ENCODE assay signal across 20 mouse cellular contexts in genomic region chr12:28622641-28623040, GRCm38 (mm10). TPM values are rescaled to one million over a fixed set of nuclear protein-coding genes. Genes with fewer than 3 reads are reported as not detected.
A peak's percentile ranks its signal among the peaks of the same experiment; 100 is the strongest.
DNase-seq lines count a peak whose midpoint lies in the region; ATAC-seq and TF ChIP-seq lines count a peak whose summit lies in the region.
"Had no signal": no experiment of that assay in that cellular context is flagged by ENCODE, and none has a peak within 500 bp of the region (broad histone marks: within the 10 kb centered on the region; RNA-seq: fewer than 3 reads in every experiment).

No protein-coding gene starts in this region.

- no peaks in the 10 kb centered on the region for H3K9me3 ChIP-seq in intestine, embryonic 14.5 days (ENCODE audit: control insufficient read depth, low read length)
- no peaks in the 10 kb centered on the region for H3K9me3 ChIP-seq in intestine, postnatal 0 days (ENCODE audit: control insufficient read depth)
- no peaks in the 10 kb centered on the region for H3K9me3 ChIP-seq in lung, embryonic 14.5 days (ENCODE audit: low read depth, low read length)
- no peaks in the 10 kb centered on the region for H3K9me3 ChIP-seq in liver, embryonic 14.5 days (ENCODE audit: control insufficient read depth, low read length)
- H3K9me3 ChIP-seq: hindbrain, embryonic 12.5 days; liver, embryonic 15.5 days; midbrain, embryonic 15.5 days had no signal

- H3K4me1 ChIP-seq in intestine, embryonic 14.5 days (replicated peaks; ENCODE audit: control insufficient read depth, insufficient read depth, low read length) = peaks cover 22% of the 10 kb centered on the region
- no peaks in the 10 kb centered on the region for H3K4me1 ChIP-seq in intestine, postnatal 0 days (replicated peaks; ENCODE audit: control insufficient read depth, insufficient read depth, low read length)
- H3K4me1 ChIP-seq in lung, embryonic 14.5 days (ENCODE audit: insufficient read depth) = peaks cover 7% of the 10 kb centered on the region; the same call in 1 of the 2 replicates
- H3K4me1 ChIP-seq in lung, adult 2 months (ENCODE audit: control insufficient read depth, insufficient read depth, low read length) = no peaks in the 10 kb centered on the region
- H3K4me1 ChIP-seq in liver, embryonic 14.5 days (replicated peaks; ENCODE audit: control insufficient read depth in 2 of 2, insufficient read depth in 2 of 2, low read length in 1 of 2) = peaks cover 4 to 15% of the 10 kb centered on the region in 2 experiments; a peak in 3 of 4 replicates
- H3K4me1 ChIP-seq: midbrain, embryonic 15.5 days had no signal

- DNase-seq in heart, adult 11 months = peak; percentile 90
- no peak for DNase-seq in heart, postnatal 25 days (ENCODE audit: low spot score)
- DNase-seq in intestine, embryonic 14.5 days (ENCODE audit: low spot score) = no peak
- DNase-seq in lung, embryonic 14.5 days = no peak
- DNase-seq in lung, adult 2 months = no peak
- DNase-seq in liver, embryonic 14.5 days (ENCODE audit: low read depth in 3 of 3, low spot score in 3 of 3) = no peak
- DNase-seq in thymus, postnatal 14 days = no peak
- DNase-seq: adrenal gland, adult 2 months; embryo, embryonic 11 days; gastrocnemius, postnatal 25 days; retina, postnatal 1 day; right cerebral cortex, postnatal 4 days; thymus, postnatal 36 days had no signal

- H3K4me3 ChIP-seq in intestine, embryonic 14.5 days (ENCODE audit: low read depth, low read length) = no peak overlapping the region
- H3K4me3 ChIP-seq in intestine, postnatal 0 days (ENCODE audit: low read depth, low read length) = no peak overlapping the region
- H3K4me3 ChIP-seq in lung, embryonic 14.5 days (ENCODE audit: low read depth, low read length) = no peak overlapping the region
- no peak overlapping the region for H3K4me3 ChIP-seq in lung, adult 2 months (replicated peaks; ENCODE audit: extremely low read depth, low read depth, low read length)
- 0 out of 4 replicates have a peak overlapping the region, but pooled peaks of 1 of the 2 experiments have one; percentile 15 for H3K4me3 ChIP-seq in liver, embryonic 14.5 days (ENCODE audit: insufficient read depth in 1 of 2, low read depth in 2 of 2, low read length in 2 of 2)
- H3K4me3 ChIP-seq: hindbrain, embryonic 12.5 days; liver, embryonic 15.5 days; midbrain, embryonic 15.5 days had no signal

- no peak for TF ChIP-seq CTCF in intestine, postnatal 0 days (IDR thresholded peaks at IDR 0.05; ENCODE audit: low read depth)
- TF ChIP-seq CTCF in lung, embryonic 14.5 days (IDR thresholded peaks at IDR 0.05; ENCODE audit: low read depth) = no peak
- TF ChIP-seq CTCF in lung, adult 2 months (IDR thresholded peaks at IDR 0.05; ENCODE audit: insufficient read depth, low read length) = no peak
- TF ChIP-seq CTCF in liver, embryonic 14.5 days (IDR thresholded peaks at IDR 0.05; ENCODE audit: low read depth) = no peak

- 40% methylated on average over 1 of the region's 1 CpGs for WGBS in intestine, embryonic 14.5 days
- 71% methylated on average over 1 of the region's 1 CpGs for WGBS in intestine, postnatal 0 days
- 40% methylated on average over 1 of the region's 1 CpGs for WGBS in lung, embryonic 14.5 days
- 77% methylated on average over 1 of the region's 1 CpGs for whole genome bisulfite sequencing in lung, adult 2 months
- WGBS in liver, embryonic 14.5 days (ENCODE audit: insufficient replicate concordance) = 59% methylated on average over 1 of the region's 1 CpGs

- no peak for ATAC-seq in intestine, embryonic 14.5 days (replicated peaks; ENCODE audit: low FRiP score, low TSS enrichment, low read depth)
- no peak for ATAC-seq in intestine, postnatal 0 days
- ATAC-seq in lung, embryonic 14.5 days (ENCODE audit: insufficient read depth) = 0 out of 2 replicates have a peak, but pooled peaks have one; percentile 4
- ATAC-seq in liver, embryonic 14.5 days (ENCODE audit: insufficient read depth) = no peak
- ATAC-seq: inflammation-experienced regulatory T-cells, adult 6 months; midbrain, embryonic 15.5 days had no signal

- H3K4me2 ChIP-seq in intestine, embryonic 14.5 days (ENCODE audit: low read length) = no peak overlapping the region
- no peak overlapping the region for H3K4me2 ChIP-seq in intestine, postnatal 0 days (replicated peaks; ENCODE audit: low read depth)
- peak overlapping the region; percentile 13; the same call in 1 of the 2 replicates for H3K4me2 ChIP-seq in lung, embryonic 14.5 days
- H3K4me2 ChIP-seq in liver, embryonic 14.5 days (ENCODE audit: low read depth) = peak overlapping the region; percentile 4; the same call in 1 of the 2 replicates
- H3K4me2 ChIP-seq: hindbrain, embryonic 12.5 days; liver, embryonic 15.5 days; midbrain, embryonic 15.5 days had no signal

- TF ChIP-seq POLR2A in lung, adult 2 months (IDR thresholded peaks at IDR 0.05; ENCODE audit: borderline replicate concordance, extremely low read depth, low read depth, low read length) = no peak

- H3K27ac ChIP-seq in intestine, embryonic 14.5 days (ENCODE audit: low read depth) = peak overlapping the region; percentile 39; the same call in 1 of the 2 replicates
- H3K27ac ChIP-seq in intestine, postnatal 0 days (ENCODE audit: low read depth, low read length) = no peak overlapping the region
- H3K27ac ChIP-seq in lung, embryonic 14.5 days (ENCODE audit: low read depth) = peak overlapping the region; percentile 58; the same call in 1 of the 2 replicates
- H3K27ac ChIP-seq in liver, embryonic 14.5 days = no peak overlapping the region
- H3K27ac ChIP-seq: hindbrain, embryonic 12.5 days; liver, embryonic 15.5 days; midbrain, embryonic 15.5 days had no signal

- H3K27me3 ChIP-seq in intestine, embryonic 14.5 days (replicated peaks; ENCODE audit: control insufficient read depth, insufficient read depth, low read length) = no peaks in the 10 kb centered on the region
- H3K27me3 ChIP-seq in intestine, postnatal 0 days (replicated peaks; ENCODE audit: control insufficient read depth, insufficient read depth, low read length) = no peaks in the 10 kb centered on the region
- no peaks in the 10 kb centered on the region for H3K27me3 ChIP-seq in lung, embryonic 14.5 days (ENCODE audit: insufficient read depth, low read length)
- H3K27me3 ChIP-seq in liver, embryonic 14.5 days (ENCODE audit: control insufficient read depth, insufficient read depth, low read length) = no peaks in the 10 kb centered on the region
- H3K27me3 ChIP-seq: hindbrain, embryonic 12.5 days; liver, embryonic 15.5 days; midbrain, embryonic 15.5 days had no signal

- no peak overlapping the region for H3K9ac ChIP-seq in intestine, embryonic 14.5 days (ENCODE audit: low read length)
- H3K9ac ChIP-seq in intestine, postnatal 0 days (ENCODE audit: low read depth, low read length) = no peak overlapping the region
- H3K9ac ChIP-seq in lung, embryonic 14.5 days = no peak overlapping the region
- no peak overlapping the region for H3K9ac ChIP-seq in liver, embryonic 14.5 days (replicated peaks)
- H3K9ac ChIP-seq: hindbrain, embryonic 12.5 days; liver, embryonic 15.5 days; midbrain, embryonic 15.5 days had no signal

- no peak for TF ChIP-seq EP300 in liver, embryonic 14.5 days (IDR thresholded peaks at IDR 0.05; ENCODE audit: low read depth)

- no peaks in the 10 kb centered on the region for H3K36me3 ChIP-seq in intestine, embryonic 14.5 days (ENCODE audit: control insufficient read depth, insufficient read depth, low read length)
- no peaks in the 10 kb centered on the region for H3K36me3 ChIP-seq in intestine, postnatal 0 days (ENCODE audit: control insufficient read depth, insufficient read depth)
- no peaks in the 10 kb centered on the region for H3K36me3 ChIP-seq in lung, embryonic 14.5 days (ENCODE audit: insufficient read depth)
- H3K36me3 ChIP-seq in liver, embryonic 14.5 days (replicated peaks; ENCODE audit: control insufficient read depth, insufficient read depth, low read depth) = no peaks in the 10 kb centered on the region
- H3K36me3 ChIP-seq: hindbrain, embryonic 12.5 days; liver, embryonic 15.5 days; midbrain, embryonic 15.5 days had no signal

- intact Hi-C loops in heart, postnatal 25 days (cut with DNase I) = no loop called here

RNA-seq across cellular contexts. Expression of gene Colec11, which starts 0.5 kb away (rescaled TPM):
- total RNA-seq in heart, postnatal 25 days (2021) = 10 to 100 TPM; 14.7 to 21.4 TPM
- 1.1 and 1.2 TPM in 2 replicates for polyA plus RNA-seq in intestine, embryonic 14.5 days (2014; fragmentation: Nextera tagmentation; extraction: Ambion mirVana)
- 0.58 and 0.85 TPM in 2 replicates for polyA plus RNA-seq in intestine, postnatal 0 days (2015; fragmentation: Nextera tagmentation; extraction: Ambion mirVana)
- 2.6 and 3.4 TPM in 2 replicates for polyA plus RNA-seq in lung, embryonic 14.5 days (2014; fragmentation: Nextera tagmentation; extraction: Ambion mirVana)
- 0.91 and 1.0 TPM in 2 replicates for polyA plus RNA-seq in lung, adult 2 months (2012; rRNA removed)
- 6.1 and 8.7 TPM in 2 replicates for polyA plus RNA-seq in liver, embryonic 14.5 days (2012; rRNA removed)
- 12.8 and 13.1 TPM in 2 replicates for polyA plus RNA-seq in liver, embryonic 14.5 days (2014; fragmentation: Nextera tagmentation; extraction: Ambion mirVana)
- total RNA-seq: neutrophil, adult 5-6 weeks had no signal
- polyA plus RNA-seq: forebrain, embryonic 11.5 days had no signal

RNA-seq across cellular contexts. Expression of gene Rps7, which starts 13.1 kb away (rescaled TPM):
- 100 to 1,000 TPM; 289 to 342 TPM for total RNA-seq in heart, postnatal 25 days (2021)
- polyA plus RNA-seq in intestine, embryonic 14.5 days (2014; fragmentation: Nextera tagmentation; extraction: Ambion mirVana) = 988 and 1,086 TPM in 2 replicates
- 486 and 504 TPM in 2 replicates for polyA plus RNA-seq in intestine, postnatal 0 days (2015; fragmentation: Nextera tagmentation; extraction: Ambion mirVana)
- polyA plus RNA-seq in lung, embryonic 14.5 days (2014; fragmentation: Nextera tagmentation; extraction: Ambion mirVana) = 950 and 1,052 TPM in 2 replicates
- polyA plus RNA-seq in lung, adult 2 months (2012; rRNA removed) = 158 and 175 TPM in 2 replicates
- 548 and 604 TPM in 2 replicates for polyA plus RNA-seq in liver, embryonic 14.5 days (2012; rRNA removed)
- polyA plus RNA-seq in liver, embryonic 14.5 days (2014; fragmentation: Nextera tagmentation; extraction: Ambion mirVana) = 640 and 652 TPM in 2 replicates

RNA-seq across cellular contexts. Expression of gene Rnaseh1, which starts 26.8 kb away (rescaled TPM):
- 1 to 10 TPM; 7.1 to 8.2 TPM for total RNA-seq in heart, postnatal 25 days (2021)
- 29.2 and 30.0 TPM in 2 replicates for polyA plus RNA-seq in intestine, embryonic 14.5 days (2014; fragmentation: Nextera tagmentation; extraction: Ambion mirVana)
- 12.4 and 13.8 TPM in 2 replicates for polyA plus RNA-seq in intestine, postnatal 0 days (2015; fragmentation: Nextera tagmentation; extraction: Ambion mirVana)
- 30.0 and 32.8 TPM in 2 replicates for polyA plus RNA-seq in lung, embryonic 14.5 days (2014; fragmentation: Nextera tagmentation; extraction: Ambion mirVana)
- polyA plus RNA-seq in lung, adult 2 months (2012; rRNA removed) = 9.1 and 11.7 TPM in 2 replicates
- polyA plus RNA-seq in liver, embryonic 14.5 days (2012; rRNA removed) = 7.1 and 9.7 TPM in 2 replicates
- polyA plus RNA-seq in liver, embryonic 14.5 days (2014; fragmentation: Nextera tagmentation; extraction: Ambion mirVana) = 9.3 and 10.3 TPM in 2 replicates

RNA-seq across cellular contexts. Expression of gene Allc, which starts 40.3 kb away (rescaled TPM):
- total RNA-seq in heart, postnatal 25 days (2021) = not detected
- not detected in 2 replicates for polyA plus RNA-seq in intestine, embryonic 14.5 days (2014; fragmentation: Nextera tagmentation; extraction: Ambion mirVana)
- polyA plus RNA-seq in intestine, postnatal 0 days (2015; fragmentation: Nextera tagmentation; extraction: Ambion mirVana) = not detected in 2 replicates
- not detected in 2 replicates for polyA plus RNA-seq in lung, embryonic 14.5 days (2014; fragmentation: Nextera tagmentation; extraction: Ambion mirVana)
- not detected in 2 replicates for polyA plus RNA-seq in lung, adult 2 months (2012; rRNA removed)
- polyA plus RNA-seq in liver, embryonic 14.5 days (2012; rRNA removed) = not detected in 2 replicates
- not detected in 2 replicates for polyA plus RNA-seq in liver, embryonic 14.5 days (2014; fragmentation: Nextera tagmentation; extraction: Ambion mirVana)
- total RNA-seq: adrenal gland, adult 2 months; gastrocnemius, postnatal 25 days; neutrophil, adult 5-6 weeks had no signal
- polyA plus RNA-seq: adrenal gland, adult 2 months; forebrain, embryonic 11.5 days; hindbrain, embryonic 12.5 days; inflammation-experienced regulatory T-cells, adult 6 months; liver, embryonic 15.5 days had no signal

RNA-seq across cellular contexts. Expression of gene Adi1, which starts 52.4 kb away (rescaled TPM):
- total RNA-seq in heart, postnatal 25 days (2021) = 10 to 100 TPM; 41.0 to 43.8 TPM
- 76.4 and 78.7 TPM in 2 replicates for polyA plus RNA-seq in intestine, embryonic 14.5 days (2014; fragmentation: Nextera tagmentation; extraction: Ambion mirVana)
- 85.9 TPM in 2 replicates for polyA plus RNA-seq in intestine, postnatal 0 days (2015; fragmentation: Nextera tagmentation; extraction: Ambion mirVana)
- 80.8 and 83.7 TPM in 2 replicates for polyA plus RNA-seq in lung, embryonic 14.5 days (2014; fragmentation: Nextera tagmentation; extraction: Ambion mirVana)
- 14.1 and 22.8 TPM in 2 replicates for polyA plus RNA-seq in lung, adult 2 months (2012; rRNA removed)
- 13.0 and 17.2 TPM in 2 replicates for polyA plus RNA-seq in liver, embryonic 14.5 days (2012; rRNA removed)
- polyA plus RNA-seq in liver, embryonic 14.5 days (2014; fragmentation: Nextera tagmentation; extraction: Ambion mirVana) = 41.0 and 46.2 TPM in 2 replicates

Comparison
In these comparisons a context has a peak if more than half of its experiments do, and no peak if none do; other contexts are left out.
1. H3K27ac ChIP-seq: peak in intestine, embryonic 14.5 days (single experiment) and lung, embryonic 14.5 days (single experiment); none in intestine, postnatal 0 days (single experiment) and liver, embryonic 14.5 days (single experiment).
2. H3K4me2 ChIP-seq: peak in lung, embryonic 14.5 days (single experiment) and liver, embryonic 14.5 days (single experiment); none in intestine, embryonic 14.5 days (single experiment) and intestine, postnatal 0 days (single experiment).